Mouse (Mus musculus): ENCODE results near the gene Clps.
"Not testable (repeated sequence)": the region's sequence is repeated elsewhere in the genome, so short reads cannot be mapped to it uniquely, and the experiment has no call there.

The Clps gene

DNA sequence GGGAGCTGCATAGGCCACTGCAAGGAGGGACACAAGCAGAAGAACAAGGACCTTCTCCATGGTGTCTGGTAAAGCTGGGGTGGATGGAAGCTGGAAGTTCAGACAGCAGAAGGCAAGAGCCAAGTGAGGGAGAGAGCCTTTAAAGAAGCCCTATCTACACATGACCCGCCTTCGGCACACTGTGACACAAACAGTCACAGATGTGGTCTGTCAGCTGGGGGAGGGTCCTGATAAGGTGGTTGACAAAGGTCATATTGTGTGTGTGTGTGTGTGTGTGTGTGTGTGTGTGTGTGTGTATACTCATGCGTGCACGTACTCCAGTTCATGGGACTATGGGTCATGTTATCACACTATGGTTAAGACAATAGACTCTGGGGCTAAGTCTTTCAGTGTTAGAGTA lies at the start of gene Clps:
Clps (minus strand) TSS at position 169 of the 400 bp plus-strand sequence.
- DNase-seq (ENCODE audit: low read depth): no peak

DNA sequence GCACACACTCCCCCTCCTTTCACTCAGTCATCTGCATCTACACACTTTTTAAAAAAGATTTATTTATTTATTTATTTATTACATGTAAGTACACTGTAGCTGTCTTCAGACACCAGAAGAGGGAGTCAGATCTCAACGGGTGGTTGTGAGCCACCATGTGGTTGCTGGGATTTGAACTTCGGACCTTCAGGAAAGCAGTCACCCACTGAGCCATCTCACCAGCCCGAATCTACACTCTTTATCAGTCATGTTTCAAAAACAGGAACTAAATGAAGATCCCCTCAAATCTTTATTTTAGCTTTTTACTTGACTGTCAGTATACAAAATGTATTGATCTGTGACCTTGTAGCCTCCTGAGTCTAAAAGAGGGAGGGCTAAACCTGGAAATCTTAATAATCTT lies 49.0 kb upstream of the Clps start:
- no peak for DNase-seq (ENCODE audit: low read depth)

DNA sequence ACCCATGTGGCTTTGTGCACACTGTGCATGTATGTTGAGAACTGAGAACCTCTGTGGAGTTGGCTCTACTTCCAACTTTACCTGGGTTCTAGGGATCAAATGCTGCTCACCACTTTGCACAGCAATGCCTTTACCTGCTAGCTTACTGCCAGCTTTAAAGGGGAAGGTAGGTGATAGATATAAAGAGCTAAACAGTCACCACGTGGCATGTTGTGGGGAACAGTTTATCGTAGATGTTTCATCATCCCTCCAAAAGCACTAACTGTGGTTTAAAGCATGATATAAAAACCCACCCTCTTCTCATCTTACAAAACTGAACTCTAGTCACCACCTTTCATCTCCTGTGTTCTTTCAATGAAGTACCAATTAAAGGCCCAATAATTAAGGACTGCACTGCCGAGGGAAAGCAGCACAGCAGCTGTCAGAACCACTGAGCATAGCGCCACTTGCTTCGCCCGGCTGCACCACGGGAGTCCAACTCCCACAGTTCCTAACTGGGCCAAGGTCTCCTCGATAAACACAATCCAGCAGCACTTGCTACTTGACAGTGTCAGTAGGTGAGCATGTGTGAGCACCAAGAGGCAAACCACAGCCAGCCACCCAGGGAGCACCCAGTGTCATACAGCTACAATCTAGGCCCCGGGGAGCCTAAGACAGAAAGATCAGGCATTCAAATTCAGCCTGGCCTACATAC lies 41.1 kb upstream of the Clps start:
- no peak for DNase-seq (ENCODE audit: low read depth)

DNA sequence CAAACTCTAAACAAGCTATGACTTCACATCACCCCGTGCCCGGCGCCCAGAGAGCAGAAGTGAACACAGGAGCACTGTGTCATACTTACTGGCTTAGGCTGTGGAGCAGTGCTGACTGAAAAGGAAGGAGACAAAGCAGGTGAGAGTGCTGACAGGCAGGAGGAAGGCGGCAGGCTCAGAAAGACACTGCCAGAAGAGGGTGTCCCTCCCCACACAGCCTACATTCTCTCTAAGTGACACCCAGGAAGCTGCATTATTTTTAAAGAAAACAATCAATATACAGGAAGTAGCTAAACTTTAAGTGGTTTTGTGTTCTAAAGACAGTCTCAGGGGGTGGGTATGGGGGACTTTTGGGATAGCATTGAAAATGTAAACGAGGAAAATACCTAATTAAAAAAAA lies 40.2 kb upstream of the Clps start:
- DNase-seq (ENCODE audit: low read depth): no peak

DNA sequence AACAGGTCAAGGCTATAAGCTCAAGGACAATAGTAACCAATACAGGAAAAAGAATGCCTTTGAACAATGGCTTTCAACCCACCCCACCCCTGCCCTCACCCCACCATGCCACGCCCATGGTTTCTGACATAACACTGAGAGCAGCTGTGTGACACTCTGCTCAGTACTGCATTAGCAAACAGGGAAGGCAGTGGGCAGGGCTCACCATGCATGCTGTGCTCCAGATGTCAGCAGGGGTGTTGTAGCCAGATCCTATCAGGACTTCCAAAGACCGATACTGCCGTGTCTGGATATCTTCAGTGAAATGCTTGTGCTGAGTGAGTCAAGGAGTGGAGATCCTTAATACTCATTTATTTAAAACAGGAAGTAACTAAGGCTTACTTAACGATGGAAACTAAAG lies 33.4 kb upstream of the Clps start:
- DNase-seq (ENCODE audit: low read depth): no peak

DNA sequence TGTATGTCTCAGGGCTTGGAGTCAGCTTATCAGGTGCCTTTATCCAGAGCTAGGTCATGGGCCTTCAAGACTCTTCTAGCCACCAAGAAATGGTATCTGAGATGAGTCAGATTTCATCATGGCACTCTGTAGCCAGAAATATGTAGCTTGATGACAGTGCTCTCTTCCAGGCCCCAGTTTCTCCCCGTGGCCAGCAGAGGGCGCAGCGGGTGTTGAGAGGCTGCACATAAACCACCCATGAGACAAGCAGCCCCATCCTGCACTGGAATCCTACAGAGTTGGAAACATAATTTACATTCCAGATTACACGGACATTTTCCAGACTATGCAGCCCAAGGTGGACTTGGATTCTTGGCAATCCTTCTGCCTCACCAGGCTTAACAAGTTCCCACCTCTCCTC lies 32.4 kb upstream of the Clps start:
- peak; percentile 88 for DNase-seq (ENCODE audit: low read depth)

DNA sequence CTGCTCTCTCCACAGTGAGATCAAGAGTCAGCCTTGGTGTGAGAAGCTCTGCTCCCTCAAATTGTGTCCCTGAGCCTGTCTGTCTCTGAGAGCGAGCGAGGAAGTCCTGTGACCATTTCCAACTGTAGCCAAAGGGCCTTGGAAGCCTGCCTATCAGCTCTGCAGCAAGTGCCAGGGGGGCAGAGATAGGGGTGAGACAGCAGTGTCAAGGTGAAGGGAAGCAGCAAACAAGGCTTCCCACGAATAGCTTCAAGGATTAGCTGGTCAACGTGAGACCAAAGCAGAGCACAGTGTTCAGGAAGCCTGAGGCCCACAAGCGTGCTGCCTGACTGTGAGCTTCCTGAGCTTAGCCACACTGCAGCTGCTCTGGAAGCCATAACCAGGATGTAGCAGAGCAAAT lies 30.9 kb upstream of the Clps start:
- DNase-seq (ENCODE audit: low read depth): no peak

DNA sequence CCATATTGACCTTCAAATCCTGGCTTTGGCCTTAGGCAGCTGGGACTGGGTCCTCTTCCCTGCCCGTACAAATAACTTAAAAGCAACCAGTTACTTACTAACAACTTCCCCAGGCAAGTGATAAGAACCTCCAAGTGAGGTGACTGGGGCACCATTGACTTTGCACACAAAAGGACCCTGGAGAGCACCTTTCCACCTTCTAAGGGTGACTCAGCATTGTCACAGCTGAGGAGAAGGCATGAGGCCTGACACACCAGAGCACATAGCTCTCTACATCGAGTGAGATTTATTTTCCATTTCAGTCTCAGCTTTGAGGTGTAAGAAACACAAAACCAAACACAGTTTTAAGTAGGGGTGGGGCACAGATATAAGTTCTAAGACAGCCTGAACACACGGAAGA lies 30.0 kb upstream of the Clps start:
- DNase-seq (ENCODE audit: low read depth): no peak

DNA sequence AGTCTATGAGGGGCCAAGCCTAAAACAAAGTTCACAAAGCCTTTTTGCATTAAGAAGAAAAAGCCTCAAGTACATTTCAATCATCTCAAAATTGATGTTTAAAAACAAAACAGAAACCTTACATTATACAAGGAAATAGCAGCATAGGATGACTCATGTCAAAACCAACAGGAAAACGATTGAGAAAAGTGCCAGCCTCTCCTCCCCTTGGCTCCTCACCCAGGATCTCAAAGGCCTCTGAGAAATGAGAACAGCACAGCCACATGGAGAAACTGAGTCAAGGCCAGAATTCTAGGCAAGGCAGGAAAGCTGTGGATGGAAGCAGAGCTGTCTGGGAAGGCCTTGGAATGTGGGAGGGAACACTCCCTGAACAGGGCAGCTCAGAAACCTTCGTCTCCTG lies 28.0 kb upstream of the Clps start:
- peak; percentile 61 for DNase-seq (ENCODE audit: low read depth)

DNA sequence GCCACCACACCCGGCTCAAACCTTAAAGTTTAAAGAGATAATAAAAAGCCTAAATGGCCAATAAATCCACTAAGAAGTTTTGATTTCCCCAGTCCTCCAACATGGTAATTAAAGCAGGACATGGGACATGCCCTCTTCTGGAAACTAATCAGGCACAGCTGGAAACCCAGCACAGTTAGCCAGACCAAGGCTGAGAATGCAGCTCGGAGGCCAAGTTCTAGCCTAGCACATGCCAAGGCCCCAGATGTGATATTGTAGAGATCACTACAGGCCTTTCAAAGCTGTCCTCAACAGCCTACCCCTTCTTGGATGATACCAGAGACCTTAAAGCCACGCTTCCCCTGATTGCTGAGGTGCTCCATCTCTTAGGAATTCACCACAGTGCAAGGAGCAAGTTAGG lies 25.9 kb upstream of the Clps start:
- DNase-seq (ENCODE audit: low read depth): no peak

DNA sequence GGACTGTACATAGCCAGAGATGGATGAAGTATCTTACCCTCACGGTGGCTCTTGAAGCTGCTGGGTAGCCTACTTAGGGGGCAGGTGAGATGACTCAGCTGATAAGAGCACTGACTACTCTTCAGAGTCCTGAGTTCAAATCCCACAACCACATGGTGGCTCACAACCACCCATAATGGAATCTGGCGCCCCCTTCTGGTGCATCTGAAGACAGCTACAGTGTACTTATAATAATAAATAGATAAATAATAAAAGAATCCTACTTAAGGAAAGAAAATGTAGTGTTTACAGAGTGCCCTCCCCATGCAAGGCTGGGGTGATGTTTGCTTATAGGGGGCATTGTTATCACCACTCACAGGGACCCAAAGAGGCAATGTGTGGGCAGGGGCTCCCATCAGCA lies 20.5 kb upstream of the Clps start:
- DNase-seq (ENCODE audit: low read depth): peak; percentile 47

DNA sequence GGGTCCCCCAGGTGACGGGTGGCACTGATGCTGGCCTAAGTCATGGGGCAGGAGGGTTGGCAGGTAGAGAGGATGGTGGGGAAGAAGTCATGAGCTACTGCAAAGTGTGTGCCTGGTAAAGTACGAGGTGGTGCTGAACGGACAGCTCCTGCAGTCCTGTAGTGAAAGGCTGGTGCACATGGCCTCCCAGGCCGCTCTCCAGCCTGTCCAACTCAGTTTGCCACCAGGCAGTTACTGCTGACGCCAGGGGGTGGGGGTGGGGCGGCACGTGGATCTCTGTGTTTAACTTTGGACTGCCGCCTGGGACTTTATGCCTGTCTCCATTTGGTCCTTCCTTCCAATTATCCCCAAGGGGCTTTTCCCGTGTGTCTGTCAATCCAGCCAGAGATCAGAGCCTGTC lies 19.8 kb upstream of the Clps start:
- DNase-seq (ENCODE audit: low read depth): peak; percentile 74

DNA sequence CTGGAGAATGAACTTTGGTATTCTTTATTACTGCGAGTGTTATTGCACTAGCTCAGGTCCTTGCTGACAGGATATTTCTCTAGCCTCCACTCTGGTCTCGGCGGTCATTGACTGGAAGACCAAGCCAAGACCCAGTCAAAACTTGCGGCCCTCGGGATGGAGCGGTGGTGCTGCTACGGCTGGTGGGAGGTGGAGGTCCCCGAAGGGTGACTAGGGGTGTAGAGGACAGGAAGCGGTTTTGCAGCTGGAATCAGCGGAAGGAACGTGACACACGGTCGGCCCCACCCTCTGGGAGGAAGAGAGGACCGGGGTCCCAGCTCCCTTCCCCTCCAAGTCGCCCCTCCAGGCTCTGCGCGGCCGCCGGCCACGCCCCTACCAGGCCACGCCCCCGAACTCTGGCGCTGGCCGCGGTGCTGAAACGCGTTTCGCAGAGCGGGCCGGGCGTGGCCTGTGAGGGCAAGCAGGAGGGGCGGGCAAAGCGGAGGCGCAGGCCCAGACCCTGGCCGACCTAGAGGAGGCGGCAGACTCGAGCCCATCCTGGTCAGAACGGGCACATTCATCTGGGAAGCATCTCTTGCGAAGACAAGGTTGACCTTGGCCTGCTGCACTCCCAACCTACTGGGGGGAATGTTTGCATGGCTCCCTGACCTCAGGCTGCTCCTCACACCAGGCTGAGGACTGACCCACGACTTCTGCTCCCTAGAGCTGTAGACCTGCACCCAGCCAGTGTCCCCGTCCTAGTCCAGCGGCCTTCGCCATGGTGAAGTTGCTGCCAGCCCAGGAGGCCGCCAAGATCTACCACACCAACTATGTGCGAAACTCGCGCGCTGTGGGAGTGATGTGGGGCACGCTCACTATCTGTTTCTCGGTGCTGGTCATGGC lies 14.9 kb upstream of the Clps start, which contains the start of gene Lhfpl5:
Lhfpl5 (plus strand) TSS at position 398 of the 882 bp plus-strand sequence.
- peak; percentile 68 for DNase-seq (ENCODE audit: low read depth)

DNA sequence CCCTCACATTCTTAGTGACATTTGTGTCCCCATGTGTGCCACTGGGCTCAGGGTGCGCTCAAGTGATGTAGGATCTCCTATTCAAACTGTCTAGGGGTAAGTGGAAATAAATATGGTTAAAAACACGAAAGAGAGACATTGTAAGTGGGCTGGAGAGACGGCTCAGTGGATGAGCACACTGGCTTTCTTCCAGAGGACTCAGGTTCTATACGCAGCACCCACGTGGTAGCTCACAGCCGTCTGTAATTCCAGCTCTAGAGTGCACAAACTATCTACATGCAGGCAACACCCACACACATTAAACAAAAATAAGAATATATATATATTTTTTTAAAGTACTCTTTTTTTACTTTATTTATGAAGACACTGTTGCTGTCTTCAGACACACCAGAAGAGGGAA lies 12.4 kb upstream of the Clps start:
- DNase-seq (ENCODE audit: low read depth): no peak

DNA sequence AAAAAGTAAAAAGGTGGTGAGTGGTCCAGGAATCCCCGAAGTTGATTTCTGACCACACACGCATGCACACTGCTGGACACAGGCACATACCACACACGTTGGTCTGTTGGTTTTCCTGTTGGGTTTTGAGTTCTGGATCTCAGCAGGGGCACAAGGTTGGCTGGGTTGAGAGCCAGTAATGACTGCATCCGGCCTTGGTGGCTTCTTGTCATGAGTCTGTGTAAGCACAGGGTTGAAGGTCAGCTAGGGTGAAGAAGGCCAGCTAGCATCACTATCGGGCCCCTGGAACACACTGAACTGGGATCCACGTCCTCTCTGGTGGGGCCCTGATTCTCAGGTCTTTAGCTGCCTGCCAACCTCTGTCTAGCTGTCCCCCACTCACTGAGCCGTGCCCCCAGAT lies 12.0 kb upstream of the Clps start:
- no peak for DNase-seq (ENCODE audit: low read depth)

DNA sequence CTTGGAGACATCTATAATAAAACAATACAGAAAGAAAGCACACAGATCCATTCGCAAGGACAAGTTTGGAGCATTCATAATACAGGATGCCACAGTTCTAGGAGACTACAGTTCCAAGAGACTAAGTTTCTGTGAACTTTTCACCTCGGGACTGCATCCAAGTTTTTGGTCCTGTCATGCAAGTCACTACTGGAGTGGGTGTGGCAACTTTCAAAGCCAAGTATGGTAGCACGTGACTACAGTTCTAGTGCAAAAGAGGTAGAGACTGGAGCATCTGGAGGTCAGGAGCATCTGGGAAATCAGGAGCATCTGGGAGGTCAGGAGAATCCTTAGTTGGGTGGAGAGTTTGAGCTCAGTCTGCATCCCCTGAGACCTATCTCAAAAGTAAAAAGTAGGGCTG lies 11.3 kb upstream of the Clps start:
- no peak for DNase-seq (ENCODE audit: low read depth)

DNA sequence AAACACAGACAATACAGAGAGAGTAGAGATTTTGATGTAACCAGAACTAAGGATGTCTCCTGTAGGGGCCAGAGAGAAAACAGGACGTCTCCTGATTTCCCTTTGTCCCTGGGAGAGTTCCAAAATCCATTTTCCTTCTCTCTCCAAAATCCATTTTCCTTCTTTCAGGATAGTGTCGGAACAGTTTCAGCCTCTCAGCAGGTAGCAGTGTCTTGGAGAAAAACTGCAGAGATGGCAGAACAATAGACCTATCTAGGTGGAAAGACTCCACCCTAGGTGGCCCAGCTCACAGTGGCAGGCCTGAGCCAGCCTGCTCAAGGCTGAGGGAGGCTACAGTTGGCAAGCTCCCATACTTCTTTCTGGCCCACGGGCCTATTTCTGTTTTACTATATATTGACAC lies 7.0 kb upstream of the Clps start:
- DNase-seq (ENCODE audit: low read depth): no peak

DNA sequence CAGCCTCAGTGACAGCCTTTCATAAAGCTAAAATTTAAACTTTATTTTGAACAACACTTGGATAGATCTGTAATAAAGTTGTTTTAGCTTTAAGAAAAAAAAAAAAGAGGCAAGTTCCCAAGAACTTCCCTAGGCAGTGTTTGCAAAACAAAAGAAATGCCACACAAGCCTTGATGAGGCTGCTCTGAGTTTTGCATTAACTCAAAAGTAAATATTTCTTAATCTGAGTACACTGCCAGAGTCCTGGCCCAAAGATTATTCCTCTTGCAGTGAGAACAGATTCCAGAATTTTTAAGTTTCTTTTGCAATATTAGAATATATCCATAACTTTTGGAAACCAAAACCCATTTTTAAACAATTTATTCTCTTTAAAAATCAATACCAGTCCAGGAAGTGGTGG lies 4.6 kb upstream of the Clps start:
- DNase-seq (ENCODE audit: low read depth): no peak

DNA sequence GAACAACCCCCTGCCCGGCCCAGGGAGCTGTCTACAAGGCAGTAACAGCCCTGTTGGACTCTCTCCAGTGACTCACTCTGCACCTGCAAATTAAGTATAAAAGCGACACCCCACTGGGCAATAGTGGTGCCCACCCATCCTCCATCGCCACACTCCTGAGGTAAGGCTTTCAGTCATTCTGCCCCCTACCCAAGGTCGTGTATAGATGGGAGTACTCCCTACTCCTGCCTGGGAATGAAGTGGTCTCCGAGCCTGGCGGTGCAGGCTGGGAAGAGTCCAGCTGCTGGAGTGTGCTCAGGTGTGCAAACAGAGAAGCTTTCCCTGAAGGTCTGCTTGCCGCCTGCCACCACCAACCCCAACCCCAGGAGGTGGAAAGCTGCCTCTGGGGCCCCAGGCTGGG lies 1.0 kb upstream of the Clps start:
- DNase-seq (ENCODE audit: low read depth): no peak

DNA sequence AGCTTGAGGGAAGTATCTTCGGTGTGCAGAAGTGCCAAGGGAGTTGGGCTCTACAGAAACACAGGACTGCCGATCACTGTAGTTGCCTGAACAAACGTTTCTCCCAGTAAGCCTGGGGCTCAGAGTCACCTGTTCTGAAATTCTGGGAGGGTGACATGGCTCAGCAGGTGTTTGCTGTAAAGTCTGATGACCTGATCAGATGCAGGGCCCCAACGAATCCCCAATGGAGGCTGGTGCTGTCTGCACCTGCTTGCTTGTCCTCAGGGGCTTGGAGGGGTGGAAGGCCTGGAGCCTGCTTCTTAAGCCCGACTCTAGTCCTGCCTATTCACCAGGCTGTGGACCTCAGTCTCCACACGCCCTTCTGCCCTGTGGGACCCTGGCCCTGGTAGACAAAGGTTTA lies 2.8 kb downstream of the Clps start:
- no peak for DNase-seq (ENCODE audit: low read depth)

DNA sequence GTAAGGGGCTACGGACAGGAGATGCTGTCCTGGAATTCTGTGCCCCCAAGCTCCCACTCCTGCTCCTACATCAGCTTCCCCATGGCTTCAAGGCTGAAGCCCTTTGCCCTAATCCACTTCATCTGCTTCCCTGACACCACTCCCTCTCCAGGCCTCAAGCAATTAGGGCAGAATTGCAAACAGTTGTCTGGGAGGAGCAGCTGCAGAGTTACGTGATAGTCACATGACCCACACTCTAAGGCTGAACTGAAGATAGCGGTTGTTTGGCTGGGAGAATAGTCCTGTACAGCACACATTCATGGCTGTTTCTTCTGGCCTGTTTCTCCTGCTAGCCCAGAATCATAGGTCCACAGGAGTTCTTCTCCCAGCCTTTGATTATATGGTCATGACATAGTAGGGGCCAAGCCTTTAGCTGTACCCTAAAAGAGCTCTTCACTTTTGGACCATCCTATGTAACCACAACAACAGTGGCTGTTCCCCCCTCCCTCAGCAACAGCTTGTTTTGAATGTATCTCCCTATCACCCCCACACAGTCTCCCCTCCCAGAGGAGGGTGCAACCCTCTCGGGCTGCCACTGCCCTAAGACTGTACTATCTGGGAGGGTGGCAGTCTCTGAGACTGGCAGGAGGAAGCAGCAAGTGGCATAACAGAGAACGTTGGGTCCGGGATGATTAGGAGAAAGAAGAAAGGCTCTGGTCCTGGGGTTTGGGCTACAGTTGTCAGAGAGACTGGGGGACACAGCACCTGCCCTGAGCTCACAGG lies 3.8 kb downstream of the Clps start:
- DNase-seq (ENCODE audit: low read depth): no peak

DNA sequence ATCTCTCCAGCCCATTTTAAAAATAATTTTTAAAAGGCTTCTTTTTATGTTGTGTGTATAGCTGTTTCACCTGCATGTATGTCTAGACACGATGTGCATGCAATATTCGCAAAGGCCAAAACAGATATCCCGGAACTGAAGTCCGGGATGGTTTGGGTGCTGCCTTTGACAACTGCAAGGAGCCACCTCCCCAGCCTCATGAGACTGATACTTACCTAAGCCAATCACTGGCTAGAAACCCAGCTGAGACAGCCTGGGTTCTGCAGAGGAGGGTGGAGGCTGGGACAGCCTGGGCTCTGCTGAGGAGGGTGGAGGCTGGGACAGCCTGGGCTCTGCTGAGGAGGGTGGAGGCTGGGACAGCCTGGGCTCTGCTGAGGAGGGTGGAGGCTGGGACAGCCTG lies 6.5 kb downstream of the Clps start:
- not testable (repeated sequence) for DNase-seq (ENCODE audit: low read depth)

Measured in induced T-regulatory cell, adult 2 months (primary cell).